Mouse (Mus musculus): ENCODE results near the gene Ctcf. TPM values are rescaled to one million over a fixed set of nuclear protein-coding genes. Genes with fewer than 3 reads are reported as not detected.

The Ctcf gene
- polyA plus RNA-seq, 1 experiment from 2014 or later, result 80.9 TPM

GRCm38 (mm10) chr8:105604804-105605381 lies 31.5 kb upstream of the Ctcf start, which contains the start of gene Ripor1:
TSS of gene Ripor1 (plus strand) at chr8:105605255.
- Histone ChIP-seq H3K9me3 (ENCODE audit: control insufficient read depth, low read length) (no peaks in the 10 kb centered on the region), H3K4me2 (ENCODE audit: low read depth, low read length) (peak within 1 kb of the TSS; percentile 78), H3K27me3 (replicated peaks; ENCODE audit: control insufficient read depth, insufficient read depth, low read length) (no peaks in the 10 kb centered on the region), H3K9ac (ENCODE audit: low read depth, low read length) (peak within 1 kb of the TSS; percentile 86), H3K36me3 (ENCODE audit: control insufficient read depth, insufficient read depth, low read length) (no peaks in the 10 kb centered on the region), H3K4me1 (ENCODE audit: control insufficient read depth, insufficient read depth, low read length) (peaks cover 12% of the 10 kb centered on the region), H3K4me3 (ENCODE audit: low read depth, low read length) (peak within 1 kb of the TSS; percentile 80), H3K27ac (replicated peaks; ENCODE audit: low read depth, low read length) (peak within 1 kb of the TSS; percentile 88)
- 0% methylated on average over 7 of the region's 42 CpGs for WGBS
- ATAC-seq (ENCODE audit: low read depth) (peak; percentile 88), DNase-seq (ENCODE audit: low spot score) (peak; percentile 83)

- WGBS, result 2% methylated on average over 20 of the region's 39 CpGs
- DNase-seq (ENCODE audit: low spot score) (peak; percentile 20), ATAC-seq (ENCODE audit: low read depth) (peak; percentile 41)
Measured at GRCm38 (mm10) chr8:105605491-105606188, 30.7 kb upstream of the Ctcf start.

GRCm38 (mm10) chr8:105606189-105607023 lies 30.0 kb upstream of the Ctcf start:
- peak overlapping the region; percentile 86 for H3K9ac ChIP-seq (ENCODE audit: low read depth, low read length)
- DNase-seq (ENCODE audit: low spot score), result peak; percentile 91
- H3K27me3 ChIP-seq (replicated peaks; ENCODE audit: control insufficient read depth, insufficient read depth, low read length), result no peaks in the 10 kb centered on the region
- H3K36me3 ChIP-seq (ENCODE audit: control insufficient read depth, insufficient read depth, low read length), result no peaks in the 10 kb centered on the region
- no peaks in the 10 kb centered on the region for H3K9me3 ChIP-seq (ENCODE audit: control insufficient read depth, low read length)
- ATAC-seq (ENCODE audit: low read depth), result peak; percentile 63
- H3K27ac ChIP-seq (replicated peaks; ENCODE audit: low read depth, low read length), result peak overlapping the region; percentile 88
- peak overlapping the region; percentile 78 for H3K4me2 ChIP-seq (ENCODE audit: low read depth, low read length)
- WGBS, result 1% methylated on average over 13 of the region's 30 CpGs
- peaks cover 12% of the 10 kb centered on the region for H3K4me1 ChIP-seq (ENCODE audit: control insufficient read depth, insufficient read depth, low read length)
- H3K4me3 ChIP-seq (ENCODE audit: low read depth, low read length), result peak overlapping the region; percentile 80

More at GRCm38 (mm10) chr8:105605491-105606188, 30.7 kb upstream of the Ctcf start:
- no peaks in the 10 kb centered on the region for H3K36me3 ChIP-seq (ENCODE audit: control insufficient read depth, insufficient read depth, low read length)
- H3K27ac ChIP-seq (replicated peaks; ENCODE audit: low read depth, low read length), result peak overlapping the region; percentile 88
- H3K4me3 ChIP-seq (ENCODE audit: low read depth, low read length), result peak overlapping the region; percentile 80
- H3K9ac ChIP-seq (ENCODE audit: low read depth, low read length), result peak overlapping the region; percentile 86
- no peaks in the 10 kb centered on the region for H3K27me3 ChIP-seq (replicated peaks; ENCODE audit: control insufficient read depth, insufficient read depth, low read length)
- H3K4me1 ChIP-seq (ENCODE audit: control insufficient read depth, insufficient read depth, low read length), result peaks cover 12% of the 10 kb centered on the region
- H3K9me3 ChIP-seq (ENCODE audit: control insufficient read depth, low read length), result no peaks in the 10 kb centered on the region
- peak overlapping the region; percentile 78 for H3K4me2 ChIP-seq (ENCODE audit: low read depth, low read length)

- WGBS, result 10% methylated on average over 10 of the region's 10 CpGs
- ATAC-seq (ENCODE audit: low read depth), result no peak
- H3K9me3 ChIP-seq (ENCODE audit: control insufficient read depth, low read length), result no peaks in the 10 kb centered on the region
- H3K4me2 ChIP-seq (ENCODE audit: low read depth, low read length), result peak overlapping the region; percentile 78
- DNase-seq (ENCODE audit: low spot score), result no peak
- 0 out of 2 replicates have a peak, but pooled peaks cover 4% of the 10 kb centered on the region for H3K27me3 ChIP-seq (replicated peaks; ENCODE audit: control insufficient read depth, insufficient read depth, low read length)
- H3K27ac ChIP-seq (replicated peaks; ENCODE audit: low read depth, low read length), result peak overlapping the region; percentile 88
- H3K36me3 ChIP-seq (ENCODE audit: control insufficient read depth, insufficient read depth, low read length), result no peaks in the 10 kb centered on the region
- H3K9ac ChIP-seq (ENCODE audit: low read depth, low read length), result peak overlapping the region; percentile 86
- H3K4me3 ChIP-seq (ENCODE audit: low read depth, low read length), result peak overlapping the region; percentile 80
- peaks cover 12% of the 10 kb centered on the region for H3K4me1 ChIP-seq (ENCODE audit: control insufficient read depth, insufficient read depth, low read length)
Measured at GRCm38 (mm10) chr8:105607062-105607461, 29.3 kb upstream of the Ctcf start.

GRCm38 (mm10) chr8:105607684-105608083 lies 28.7 kb upstream of the Ctcf start:
- Histone ChIP-seq H3K36me3 (ENCODE audit: control insufficient read depth, insufficient read depth, low read length) (no peaks in the 10 kb centered on the region), H3K9ac (ENCODE audit: low read depth, low read length) (no peak overlapping the region), H3K4me3 (ENCODE audit: low read depth, low read length) (no peak overlapping the region), H3K27me3 (replicated peaks; ENCODE audit: control insufficient read depth, insufficient read depth, low read length) (peaks cover 10% of the 10 kb centered on the region; the same call in 1 of the 2 replicates), H3K4me1 (ENCODE audit: control insufficient read depth, insufficient read depth, low read length) (peaks cover 12% of the 10 kb centered on the region), H3K9me3 (ENCODE audit: control insufficient read depth, low read length) (no peaks in the 10 kb centered on the region), H3K4me2 (ENCODE audit: low read depth, low read length) (no peak overlapping the region), H3K27ac (replicated peaks; ENCODE audit: low read depth, low read length) (no peak overlapping the region)
- DNase-seq (ENCODE audit: low spot score) (peak; percentile 30), ATAC-seq (ENCODE audit: low read depth) (no peak)
- 38% methylated on average over 4 of the region's 4 CpGs for WGBS

- Histone ChIP-seq H3K9me3 (ENCODE audit: control insufficient read depth, low read length) (no peaks in the 10 kb centered on the region), H3K4me2 (ENCODE audit: low read depth, low read length) (no peak overlapping the region), H3K4me3 (ENCODE audit: low read depth, low read length) (no peak overlapping the region), H3K9ac (ENCODE audit: low read depth, low read length) (no peak overlapping the region), H3K36me3 (ENCODE audit: control insufficient read depth, insufficient read depth, low read length) (no peaks in the 10 kb centered on the region), H3K27me3 (replicated peaks; ENCODE audit: control insufficient read depth, insufficient read depth, low read length) (peaks cover 14% of the 10 kb centered on the region; the same call in 1 of the 2 replicates), H3K27ac (replicated peaks; ENCODE audit: low read depth, low read length) (no peak overlapping the region), H3K4me1 (ENCODE audit: control insufficient read depth, insufficient read depth, low read length) (peaks cover 18% of the 10 kb centered on the region)
- WGBS, result 73% methylated on average over 2 of the region's 2 CpGs
- no peak for ATAC-seq (ENCODE audit: low read depth)
- no peak for DNase-seq (ENCODE audit: low spot score)
Measured at GRCm38 (mm10) chr8:105609355-105609754, 27.0 kb upstream of the Ctcf start.

- H3K4me1 ChIP-seq (ENCODE audit: control insufficient read depth, insufficient read depth, low read length), result peaks cover 18% of the 10 kb centered on the region
- WGBS, result 62% methylated on average over 4 of the region's 4 CpGs
Measured at GRCm38 (mm10) chr8:105609771-105610170, 26.6 kb upstream of the Ctcf start.

GRCm38 (mm10) chr8:105611836-105612235 lies 24.5 kb upstream of the Ctcf start:
- no peak for ATAC-seq (ENCODE audit: low read depth)
- 86% methylated on average over 9 of the region's 9 CpGs for WGBS
- Histone ChIP-seq H3K27ac (replicated peaks; ENCODE audit: low read depth, low read length) (no peak overlapping the region), H3K9ac (ENCODE audit: low read depth, low read length) (no peak overlapping the region), H3K36me3 (ENCODE audit: control insufficient read depth, insufficient read depth, low read length) (peaks cover 20% of the 10 kb centered on the region), H3K4me2 (ENCODE audit: low read depth, low read length) (no peak overlapping the region), H3K9me3 (ENCODE audit: control insufficient read depth, low read length) (no peaks in the 10 kb centered on the region), H3K4me3 (ENCODE audit: low read depth, low read length) (no peak overlapping the region), H3K27me3 (replicated peaks; ENCODE audit: control insufficient read depth, insufficient read depth, low read length) (peaks cover 14% of the 10 kb centered on the region; the same call in 1 of the 2 replicates), H3K4me1 (ENCODE audit: control insufficient read depth, insufficient read depth, low read length) (peaks cover 10% of the 10 kb centered on the region)
- no peak for DNase-seq (ENCODE audit: low spot score)

More at GRCm38 (mm10) chr8:105609771-105610170, 26.6 kb upstream of the Ctcf start:
- no peaks in the 10 kb centered on the region for H3K36me3 ChIP-seq (ENCODE audit: control insufficient read depth, insufficient read depth, low read length)
- no peak overlapping the region for H3K4me3 ChIP-seq (ENCODE audit: low read depth, low read length)
- no peaks in the 10 kb centered on the region for H3K9me3 ChIP-seq (ENCODE audit: control insufficient read depth, low read length)
- no peak for ATAC-seq (ENCODE audit: low read depth)
- no peak overlapping the region for H3K4me2 ChIP-seq (ENCODE audit: low read depth, low read length)
- no peak for DNase-seq (ENCODE audit: low spot score)
- H3K27ac ChIP-seq (replicated peaks; ENCODE audit: low read depth, low read length), result no peak overlapping the region
- H3K27me3 ChIP-seq (replicated peaks; ENCODE audit: control insufficient read depth, insufficient read depth, low read length), result peaks cover 14% of the 10 kb centered on the region; the same call in 1 of the 2 replicates
- no peak overlapping the region for H3K9ac ChIP-seq (ENCODE audit: low read depth, low read length)
